Mouse (Mus musculus): Measurements from ENCODE around the gene Pkdcc.

The Pkdcc gene

DNA sequence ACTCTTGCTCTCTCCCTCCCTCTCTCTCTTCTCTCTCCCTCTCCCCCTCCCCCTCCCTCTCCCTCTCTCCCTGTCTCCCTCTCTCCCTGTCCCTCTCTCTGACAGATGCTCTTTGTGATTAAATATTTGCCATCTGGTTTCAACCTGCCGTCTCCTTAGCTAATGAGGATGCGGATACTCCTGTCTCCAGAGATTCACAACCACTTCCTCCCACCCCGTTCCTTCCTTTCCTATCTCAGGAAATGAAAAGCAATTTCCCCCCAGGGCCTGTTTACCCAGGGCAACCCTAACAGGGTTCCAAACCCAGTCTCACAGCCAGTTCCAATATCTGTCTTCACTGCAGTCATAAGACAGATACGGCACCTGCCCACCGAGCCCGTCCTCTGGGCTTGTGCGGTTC lies 31.0 kb downstream of the Pkdcc start:
- in situ Hi-C loops (cut with MboI, MseI): no loop called here

DNA sequence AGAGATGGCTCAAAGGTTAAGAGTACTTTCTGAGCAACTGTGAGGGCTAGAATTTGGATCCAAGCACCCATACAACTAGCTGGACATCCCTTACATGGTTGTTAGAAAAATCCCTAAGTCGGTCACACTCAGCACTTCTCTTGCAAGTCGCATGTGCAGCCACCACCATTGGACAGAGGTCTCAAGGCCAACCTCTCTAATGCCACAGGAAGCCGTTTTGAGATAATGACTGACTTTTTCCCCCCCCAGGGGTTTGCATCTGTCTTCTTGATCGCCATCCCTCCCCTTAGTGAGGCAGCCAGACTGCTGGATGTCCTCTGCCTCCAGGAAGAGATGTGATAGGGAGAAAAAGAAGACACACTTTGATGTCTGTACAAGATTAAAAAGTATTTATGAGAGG lies 32.1 kb downstream of the Pkdcc start:
- in situ Hi-C loops (cut with MboI, MseI): no loop called here

GRCm38 (mm10) chr17:83248467-83248866 lies 33.4 kb downstream of the Pkdcc start:
- in situ Hi-C loops (cut with MboI, MseI): no loop called here

DNA sequence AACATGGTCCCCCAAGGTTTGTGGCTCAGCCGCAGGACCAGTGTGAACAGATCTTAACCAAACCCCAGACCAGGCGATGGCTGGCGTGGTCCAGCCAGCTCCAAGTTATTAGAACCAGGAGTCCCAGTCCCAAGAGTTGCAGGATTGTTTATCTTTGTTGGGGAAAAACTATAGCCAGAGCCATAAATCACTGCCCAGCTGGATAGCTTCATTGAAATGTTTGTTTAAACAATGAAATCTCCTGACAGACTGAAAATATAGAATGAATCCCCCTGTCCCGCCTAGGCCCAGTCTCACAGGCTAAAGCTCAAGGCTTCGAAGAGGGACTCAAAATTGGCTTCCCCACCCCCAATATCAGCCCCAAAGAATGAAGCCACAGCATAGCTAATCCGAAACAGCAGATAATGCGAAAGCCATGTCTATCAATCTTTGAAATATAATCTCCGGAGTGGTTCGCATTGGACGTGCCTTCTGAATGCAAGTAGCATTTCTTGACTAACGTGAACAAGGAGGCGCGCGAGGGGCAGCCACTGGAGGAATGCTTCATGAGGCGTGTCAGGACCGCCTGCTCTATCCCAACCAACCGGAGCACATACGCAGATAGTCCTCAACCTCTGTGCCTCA lies 35.9 kb downstream of the Pkdcc start:
- in situ Hi-C loops (cut with MboI, MseI): loop anchor here (5.0 kb wide), 1 partner anchor 224 kb away; no protein-coding TSS in a partner anchor

GRCm38 (mm10) chr17:83253051-83253649 lies 38.1 kb downstream of the Pkdcc start:
- in situ Hi-C loops (cut with MboI, MseI): loop anchor here (5.0 kb wide), 1 partner anchor 226 kb away; no protein-coding TSS in a partner anchor

DNA sequence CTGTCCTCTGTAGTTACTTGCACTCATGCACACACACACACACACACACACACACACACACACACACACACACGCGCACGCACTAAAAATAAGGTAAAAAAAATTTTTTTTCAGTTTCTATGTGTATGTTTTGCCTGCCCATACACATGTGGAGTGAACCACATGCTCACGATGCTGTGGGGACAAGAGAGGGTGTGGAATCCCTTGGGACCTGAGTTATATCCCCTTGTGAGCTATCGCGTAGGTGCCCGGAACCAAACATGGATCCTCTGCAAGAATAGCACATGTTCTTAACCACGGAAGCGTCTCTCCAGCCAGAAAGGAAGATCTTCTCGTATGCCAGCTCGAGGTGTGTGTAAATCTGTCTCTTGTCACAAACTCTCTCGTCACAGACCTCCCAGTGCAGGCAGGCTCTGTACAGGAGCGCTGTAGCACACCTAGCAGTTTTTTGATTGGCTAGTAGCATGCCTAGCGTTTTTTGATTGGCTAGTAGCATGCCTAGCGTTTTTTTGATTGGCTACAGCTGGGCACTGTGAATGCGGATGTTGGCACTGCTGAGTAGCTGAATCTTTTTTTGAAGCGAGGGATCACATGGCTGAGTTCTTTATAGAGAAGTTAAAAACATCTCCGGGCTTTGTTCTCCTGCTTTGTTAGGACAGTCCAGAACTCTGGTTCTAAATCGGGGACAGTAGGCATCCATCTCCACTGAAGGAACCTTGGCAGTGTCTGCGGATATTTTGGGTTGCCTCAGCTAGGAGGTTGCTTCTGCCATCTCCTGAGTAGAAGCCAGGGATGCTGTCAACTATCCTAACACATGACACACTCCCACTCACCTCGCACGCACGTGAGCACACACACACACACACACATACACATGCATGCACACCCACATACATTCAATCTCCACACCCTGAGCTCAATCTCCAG lies 52.4 kb downstream of the Pkdcc start:
- in situ Hi-C loops (cut with MboI, MseI): no loop called here

DNA sequence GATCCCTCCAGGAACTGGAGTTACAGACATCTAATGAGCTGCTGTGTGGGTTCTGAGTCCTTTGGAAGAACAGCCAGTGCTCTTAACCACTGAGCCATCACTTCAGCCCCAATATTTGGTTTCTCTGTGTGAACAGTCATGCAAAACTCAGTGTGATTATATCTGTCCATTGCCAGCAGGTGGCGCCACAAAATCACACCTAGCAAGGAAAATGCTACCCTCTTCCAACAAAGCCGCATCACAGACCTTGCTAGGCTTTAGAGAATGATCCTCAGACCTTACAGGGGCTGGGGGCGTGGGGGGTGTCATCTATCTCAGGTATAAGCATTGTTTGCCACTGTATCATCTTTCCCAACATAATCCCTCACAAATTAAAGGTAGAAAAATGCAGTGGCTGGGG lies 56.4 kb downstream of the Pkdcc start:
- in situ Hi-C loops (cut with MboI, MseI): loop anchor here (10.0 kb wide), 2 partner anchors 463 to 1823 kb away; partner anchors contain the start of genes Camkmt and Prepl

- in situ Hi-C loops (cut with MboI, MseI): loop anchor here (10.0 kb wide), 2 partner anchors 462 to 1822 kb away; partner anchors contain the start of genes Camkmt and Prepl
These were observed 57.5 kb downstream of the Pkdcc start for GRCm38 (mm10) chr17:83272641-83273040.

DNA sequence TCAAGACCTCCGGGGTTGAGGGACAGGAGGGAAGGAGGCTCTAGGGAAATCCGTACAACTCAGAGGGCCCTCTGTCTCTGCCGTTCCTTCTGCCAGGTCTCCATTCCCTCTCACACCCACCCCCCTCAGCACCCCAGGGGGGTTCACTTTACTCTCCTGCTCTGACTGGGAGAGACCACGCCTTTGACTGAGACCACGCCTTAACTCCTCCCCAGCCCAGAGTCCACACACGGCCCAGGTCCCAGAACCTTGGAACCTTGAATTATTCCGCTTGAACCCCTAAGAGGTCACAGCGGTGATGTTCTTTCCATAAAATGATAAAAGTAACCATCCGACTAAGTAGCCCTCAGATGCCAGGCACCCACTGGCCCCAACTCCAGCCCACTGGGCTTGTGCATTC lies 58.5 kb downstream of the Pkdcc start:
- in situ Hi-C loops (cut with MboI, MseI): loop anchor here (10.0 kb wide), 2 partner anchors 461 to 1821 kb away; partner anchors contain the start of genes Camkmt and Prepl

DNA sequence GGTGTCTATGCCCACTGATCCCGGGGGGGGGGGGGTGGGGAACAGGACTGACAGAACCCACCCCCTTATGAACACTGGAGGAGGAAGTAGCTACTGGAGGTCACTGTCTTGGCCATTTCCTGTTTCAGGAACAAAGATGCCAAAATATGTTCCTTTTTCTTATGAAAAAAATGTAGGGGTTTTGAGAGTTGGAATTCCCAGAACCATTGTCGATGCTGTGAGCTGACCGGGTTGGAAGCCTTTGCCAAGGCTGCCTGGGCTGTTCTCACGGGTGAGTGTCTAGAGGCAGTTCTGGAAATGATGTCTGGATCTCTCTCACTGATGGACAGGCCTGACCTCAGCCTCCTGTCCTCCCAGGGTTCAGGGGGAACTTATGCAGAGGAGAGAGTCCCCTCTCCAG lies 59.0 kb downstream of the Pkdcc start:
- in situ Hi-C loops (cut with MboI, MseI): loop anchor here (10.0 kb wide), 2 partner anchors 461 to 1821 kb away; partner anchors contain the start of genes Camkmt and Prepl
